Mouse (Mus musculus) B cell, adult (primary cell): Measurements from ENCODE around the gene Vmn2r20. TPM values are rescaled to one million over a fixed set of nuclear protein-coding genes. Genes with fewer than 3 reads are reported as not detected.

Experiments used
- total RNA-seq: library from RNA; stranded (reverse); gene quantifications from 4 replicates; pipeline ENCODE4 v1.2.4, GENCODE M21; 2023; ENCODE audit not compliant: inconsistent age

The Vmn2r20 gene
- total RNA-seq = not detected in 4 replicates

DNA sequence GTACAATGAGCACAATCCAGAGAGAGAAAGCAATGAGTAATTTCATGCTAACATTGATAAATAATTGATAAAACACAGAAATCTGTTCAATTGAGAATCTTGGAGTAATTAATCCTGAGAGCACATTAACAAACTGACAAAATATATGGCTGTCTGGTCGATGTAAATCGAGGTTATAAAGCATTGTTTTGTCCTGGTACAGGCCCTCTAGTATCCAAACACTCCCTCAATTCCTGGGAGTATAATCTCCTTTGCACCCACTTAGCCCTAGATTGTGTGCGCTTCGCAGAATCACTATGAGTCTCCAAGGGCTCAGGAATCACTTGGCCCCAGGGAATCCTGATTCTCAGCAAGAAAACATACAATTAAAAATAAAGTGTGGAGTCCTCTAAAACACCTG, at the start of gene Vmn2r20:
Vmn2r20 (minus strand) TSS at position 101 of the 400 bp plus-strand sequence.

Other genes starting within 250 kb of the Vmn2r20 start
- not detected in 4 replicates for gene Clec4b2, start 245.2 kb downstream of the Vmn2r20 start, total RNA-seq
- 0.45 to 2.1 TPM (median 1.4 TPM) in 4 replicates for gene Clec4n, start 188.3 kb downstream of the Vmn2r20 start, total RNA-seq
- gene Clec4d, start 156.0 kb downstream of the Vmn2r20 start, total RNA-seq = not detected in 4 replicates
- gene Clec4e, start 128.2 kb downstream of the Vmn2r20 start, total RNA-seq = not detected in 4 replicates
- gene Vmn2r19, start 109.8 kb downstream of the Vmn2r20 start, total RNA-seq = not detected in 4 replicates
- not detected in 4 replicates for gene Vmn2r21, start 115.3 kb upstream of the Vmn2r20 start, total RNA-seq
- not detected in 4 replicates for gene Vmn2r22, start 232.6 kb upstream of the Vmn2r20 start, total RNA-seq